Comparison of ENCODE assay signal across 8 mouse cellular contexts in the genomic region with DNA sequence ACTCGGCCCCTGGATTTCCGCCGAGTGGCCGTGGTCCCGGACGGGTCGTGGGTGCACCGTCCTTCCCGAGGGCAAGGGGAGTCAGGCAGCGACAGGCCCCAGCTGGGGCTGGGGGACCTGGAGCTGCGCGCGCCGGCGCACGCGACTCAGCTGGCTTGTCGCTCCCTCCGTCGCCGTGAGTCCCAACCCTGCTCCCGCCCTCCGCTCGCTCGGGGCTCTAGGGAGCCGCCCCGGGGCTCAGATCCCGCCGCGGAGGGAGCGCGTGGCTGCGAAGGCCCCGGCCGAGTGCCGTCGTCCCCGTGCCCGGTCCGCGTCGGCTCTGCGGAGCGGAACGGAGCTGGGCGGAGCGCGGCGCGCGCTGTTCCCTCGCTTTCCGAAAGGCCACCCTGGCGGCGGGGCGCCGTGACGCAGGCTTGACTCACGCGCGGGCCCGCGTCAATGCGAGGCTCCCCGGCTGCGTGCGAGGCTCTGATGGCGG. TPM values are rescaled to one million over a fixed set of nuclear protein-coding genes. Genes with fewer than 3 reads are reported as not detected.
A peak's percentile ranks its signal among the peaks of the same experiment; 100 is the strongest.
DNase-seq lines count a peak whose midpoint lies in the region; ATAC-seq and TF ChIP-seq lines count a peak whose summit lies in the region.

A gene (minus strand): TSS at position 388 of the 478 bp plus-strand sequence.

- peak within 1 kb of the TSS; percentile 68 for H3K4me3 ChIP-seq in heart, embryonic 10.5 days
- peak within 1 kb of the TSS; percentile 57 for H3K4me3 ChIP-seq in forebrain, embryonic 14.5 days (ENCODE audit: low read depth, low read length)
- H3K4me3 ChIP-seq in hindbrain, postnatal 0 days (ENCODE audit: low read length), result peak within 1 kb of the TSS; percentile 63
- peak within 1 kb of the TSS; percentile 74 for H3K4me3 ChIP-seq in midbrain, embryonic 16.5 days (ENCODE audit: low read depth, low read length)

- under 1% methylated on average over 68 of the region's 68 CpGs for WGBS in heart, embryonic 10.5 days
- WGBS in forebrain, embryonic 14.5 days, result under 1% methylated on average over 62 of the region's 68 CpGs
- 1% methylated on average over 65 of the region's 68 CpGs for WGBS in hindbrain, postnatal 0 days
- under 1% methylated on average over 63 of the region's 68 CpGs for WGBS in midbrain, embryonic 16.5 days

- ATAC-seq in forebrain, embryonic 14.5 days, result peak; percentile 87
- peak; percentile 86 for ATAC-seq in hindbrain, postnatal 0 days
- peak; percentile 90 for ATAC-seq in midbrain, embryonic 16.5 days

- TF ChIP-seq CTCF in hindbrain, postnatal 0 days (IDR thresholded peaks at IDR 0.05; ENCODE audit: low read depth), result peak; percentile 26; the same call in 1 of the 2 replicates

- H3K4me2 ChIP-seq in forebrain, embryonic 14.5 days (ENCODE audit: low read length), result peak within 1 kb of the TSS; percentile 93
- H3K4me2 ChIP-seq in hindbrain, postnatal 0 days (ENCODE audit: low read depth, low read length), result peak within 1 kb of the TSS; percentile 88
- H3K4me2 ChIP-seq in midbrain, embryonic 16.5 days (ENCODE audit: low read length), result peak within 1 kb of the TSS; percentile 86

- no peak for DNase-seq in heart, embryonic 10.5 days (ENCODE audit: low spot score)
- no peak for DNase-seq in heart, postnatal 25 days (ENCODE audit: low spot score)
- peak; percentile 85 for DNase-seq in cerebellum, adult 11 months
- DNase-seq in forebrain, embryonic 14.5 days (ENCODE audit: low spot score), result peak; percentile 78
- DNase-seq in hindbrain, postnatal 0 days (ENCODE audit: low spot score), result peak; percentile 83
- peak; percentile 73 to 87 for DNase-seq in left cerebral cortex, postnatal 10 days (ENCODE audit: extremely low spot score in 1 of 2, low spot score in 2 of 2)
- peak; percentile 18 for DNase-seq in urinary bladder, postnatal 25 days (ENCODE audit: low spot score)

- peaks cover 18% of the 10 kb centered on the region for H3K4me1 ChIP-seq in heart, embryonic 10.5 days
- peaks cover 13% of the 10 kb centered on the region; the same call in 1 of the 2 replicates for H3K4me1 ChIP-seq in forebrain, embryonic 14.5 days (ENCODE audit: control insufficient read depth, insufficient read depth, low read length)
- peaks cover 12% of the 10 kb centered on the region; the same call in 1 of the 2 replicates for H3K4me1 ChIP-seq in hindbrain, postnatal 0 days (ENCODE audit: insufficient read depth, low read length)
- H3K4me1 ChIP-seq in midbrain, embryonic 16.5 days (ENCODE audit: control insufficient read depth, insufficient read depth, low read length), result peaks cover 16% of the 10 kb centered on the region

- H3K36me3 ChIP-seq in heart, embryonic 10.5 days, result no peaks in the 10 kb centered on the region
- H3K36me3 ChIP-seq in forebrain, embryonic 14.5 days (ENCODE audit: control insufficient read depth, insufficient read depth, low read length), result no peaks in the 10 kb centered on the region
- no peaks in the 10 kb centered on the region for H3K36me3 ChIP-seq in hindbrain, postnatal 0 days (ENCODE audit: insufficient read depth, low read length)
- no peaks in the 10 kb centered on the region for H3K36me3 ChIP-seq in midbrain, embryonic 16.5 days (ENCODE audit: control insufficient read depth, insufficient read depth, low read length)

- intact Hi-C loops in heart, postnatal 25 days (cut with DNase I), result no loop called here
- intact Hi-C loops in left cerebral cortex, postnatal 10 days (cut with DNase I), result no loop called here

- H3K9ac ChIP-seq in forebrain, embryonic 14.5 days (ENCODE audit: low read length), result peak within 1 kb of the TSS; percentile 74
- H3K9ac ChIP-seq in hindbrain, postnatal 0 days (replicated peaks; ENCODE audit: low read length), result peak within 1 kb of the TSS; percentile 71
- peak within 1 kb of the TSS; percentile 82 for H3K9ac ChIP-seq in midbrain, embryonic 16.5 days (ENCODE audit: low read depth, low read length)

- H3K9me3 ChIP-seq in heart, embryonic 10.5 days, result no peaks in the 10 kb centered on the region
- H3K9me3 ChIP-seq in forebrain, embryonic 14.5 days (replicated peaks; ENCODE audit: control insufficient read depth, low read length), result no peaks in the 10 kb centered on the region
- H3K9me3 ChIP-seq in hindbrain, postnatal 0 days (ENCODE audit: low read length), result no peaks in the 10 kb centered on the region
- H3K9me3 ChIP-seq in midbrain, embryonic 16.5 days (replicated peaks; ENCODE audit: control insufficient read depth, low read length, poor library complexity, severe bottlenecking), result no peaks in the 10 kb centered on the region

- peak within 1 kb of the TSS; percentile 83 for H3K27ac ChIP-seq in heart, embryonic 10.5 days
- H3K27ac ChIP-seq in forebrain, embryonic 14.5 days (ENCODE audit: low read depth, low read length), result peak within 1 kb of the TSS; percentile 78; the same call in 1 of the 2 replicates
- peak within 1 kb of the TSS; percentile 83 for H3K27ac ChIP-seq in hindbrain, postnatal 0 days
- H3K27ac ChIP-seq in midbrain, embryonic 16.5 days (ENCODE audit: low read length), result peak within 1 kb of the TSS; percentile 91

- peaks cover 86% of the 10 kb centered on the region for H3K27me3 ChIP-seq in heart, embryonic 10.5 days (ENCODE audit: insufficient read depth, poor library complexity, severe bottlenecking)
- peaks cover 8% of the 10 kb centered on the region for H3K27me3 ChIP-seq in forebrain, embryonic 14.5 days (replicated peaks; ENCODE audit: control insufficient read depth, insufficient read depth, low read length)
- no peaks in the 10 kb centered on the region for H3K27me3 ChIP-seq in hindbrain, postnatal 0 days (ENCODE audit: insufficient read depth, low read length)
- H3K27me3 ChIP-seq in midbrain, embryonic 16.5 days (ENCODE audit: control insufficient read depth, insufficient read depth, low read depth, low read length), result no peaks in the 10 kb centered on the region

RNA-seq across cellular contexts. Expression of the gene that starts here (rescaled TPM):
- polyA plus RNA-seq in heart, embryonic 10.5 days (2016; fragmentation: Nextera tagmentation; extraction: Ambion mirVana), result 3.0 and 3.8 TPM in 2 replicates
- 1 to 10 TPM; 1.5 to 2.4 TPM for total RNA-seq in heart, postnatal 25 days (2021)
- 12.8 and 15.4 TPM in 2 replicates for polyA plus RNA-seq in forebrain, embryonic 14.5 days (2014; fragmentation: Nextera tagmentation; extraction: Ambion mirVana)
- total RNA-seq in hindbrain, postnatal 0 days (2014; rRNA removed), result 66.3 and 71.8 TPM in 2 replicates
- polyA plus RNA-seq in hindbrain, postnatal 0 days (2015; fragmentation: Nextera tagmentation; extraction: Ambion mirVana), result 18.9 and 20.6 TPM in 2 replicates
- 100 to 1,000 TPM; 258 to 262 TPM for total RNA-seq in left cerebral cortex, postnatal 10 days (2021)
- 17.5 and 23.3 TPM in 2 replicates for polyA plus RNA-seq in midbrain, embryonic 16.5 days (2015; fragmentation: Nextera tagmentation; extraction: Ambion mirVana)

Comparison
In these comparisons a context has a peak if more than half of its experiments do, and no peak if none do; other contexts are left out.
1. RNA of the gene that starts here (total RNA-seq): 258 to 262 TPM in left cerebral cortex, postnatal 10 days and 66.3 to 71.8 TPM in hindbrain, postnatal 0 days; 1.5 to 2.4 TPM in heart, postnatal 25 days; every median in the first group is over 10 times any median in the second.
2. DNase-seq: peak in cerebellum, adult 11 months (single experiment), forebrain, embryonic 14.5 days (single experiment), hindbrain, postnatal 0 days (single experiment), left cerebral cortex, postnatal 10 days (2 of 2) and urinary bladder, postnatal 25 days (single experiment); none in heart, embryonic 10.5 days (single experiment) and heart, postnatal 25 days (single experiment).
3. Peak in every context shown above with its lines, with median percentiles within 50 percentile points of each other: H3K27ac ChIP-seq, H3K4me3 ChIP-seq, ATAC-seq, H3K4me2 ChIP-seq and H3K9ac ChIP-seq.